Mouse (Mus musculus) erythroid progenitor cell, adult 5-6 weeks (primary cell): Measurements from ENCODE around the gene Sdhaf2. TPM values are rescaled to one million over a fixed set of nuclear protein-coding genes. Genes with fewer than 3 reads are reported as not detected.
"Not testable (repeated sequence)": the region's sequence is repeated elsewhere in the genome, so short reads cannot be mapped to it uniquely, and the experiment has no call there.

Source experiments
- ATAC-seq: replicated peaks from 2 replicates; pipeline ENCODE4 v1.8.0; 2016; ENCODE audit warnings: moderate number of reproducible peaks, mild to moderate bottlenecking, moderate TSS enrichment, inconsistent platforms; ENCODE audit not compliant: poor library complexity, low FRiP score, severe bottlenecking
- total RNA-seq, 2 experiments: library from RNA; stranded (forward) in 1 of 2; stranded (reverse) in 1 of 2; fragments of 150-400 nt in 1 of 2; fragments of 186-747, 209-891 nt in 1 of 2; gene quantifications; 2 replicates each; pipeline versions ENCODE4 v1.2.3 to v1.2.4; 2015 to 2017; ENCODE audit warnings: low replicate concordance in 2 of 2

Sdhaf2 gene
- 28.1 and 46.1 TPM in 2 replicates for total RNA-seq (2015; ENCODE audit: low replicate concordance)
- total RNA-seq (2017; ENCODE audit: low replicate concordance), result 30.5 and 34.8 TPM in 2 replicates

DNA sequence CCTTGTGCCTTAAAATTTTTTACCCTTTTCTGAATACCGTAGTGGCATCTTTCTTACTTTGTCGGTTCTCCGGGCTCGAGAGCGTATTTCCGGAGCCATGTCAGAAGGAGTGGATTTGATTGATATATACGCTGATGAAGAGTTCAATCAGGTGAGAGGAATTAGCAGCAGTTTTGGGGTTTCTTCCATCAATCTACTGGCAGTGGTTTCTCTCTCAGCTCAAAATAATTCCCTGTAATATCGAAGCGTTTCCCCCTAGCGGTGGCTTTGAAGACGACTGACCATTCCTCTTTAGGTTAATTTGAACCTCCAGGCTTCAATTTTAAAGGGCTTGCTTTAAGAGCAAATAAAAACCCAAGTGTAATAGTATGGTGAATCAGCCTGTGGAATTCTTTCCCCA, at the start of gene Sdhaf2:
Gene Sdhaf2 (minus strand): TSS at position 233 of the 400 bp plus-strand sequence.
- peak; percentile 37; the same call in 1 of the 2 replicates for ATAC-seq

DNA sequence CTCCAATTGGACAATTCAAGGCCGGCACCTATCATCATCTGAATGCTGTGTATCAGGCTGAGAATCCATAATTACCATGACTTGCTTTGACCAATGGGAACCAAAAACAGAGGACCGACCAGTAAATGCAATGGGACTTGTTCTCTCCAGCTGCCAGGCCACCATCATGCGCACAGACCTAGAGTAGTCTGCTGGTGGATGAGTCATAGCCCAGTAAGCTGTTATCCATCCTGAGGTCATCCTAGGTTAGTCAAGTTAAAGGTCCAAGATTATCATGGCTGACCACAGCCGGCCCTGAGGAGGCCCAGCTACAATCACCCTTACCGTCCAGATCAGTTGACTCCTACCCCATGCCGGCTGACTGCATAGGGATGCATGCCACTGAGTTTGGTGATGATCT, 43.7 kb upstream of the Sdhaf2 start:
- ATAC-seq, result no peak

DNA sequence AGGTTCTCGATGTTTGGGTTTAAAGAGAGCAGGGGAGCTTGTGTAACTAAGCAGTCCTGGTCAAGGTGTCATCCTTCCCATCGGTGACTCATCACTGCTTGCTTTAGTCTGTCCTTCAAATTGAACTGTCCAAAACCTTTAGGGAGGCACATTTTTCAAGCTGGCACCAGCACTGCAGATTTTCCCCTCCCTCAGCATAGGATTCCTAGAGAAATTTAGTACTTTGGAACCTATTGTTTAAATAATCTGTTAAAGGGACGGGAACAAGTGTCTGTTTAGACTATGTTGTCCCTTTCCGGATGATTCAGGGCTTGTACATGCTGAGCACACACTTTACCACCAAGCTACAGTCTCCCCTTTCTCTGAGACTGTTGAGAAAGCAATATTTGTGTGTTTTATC, 39.3 kb upstream of the Sdhaf2 start:
- ATAC-seq, result no peak

DNA sequence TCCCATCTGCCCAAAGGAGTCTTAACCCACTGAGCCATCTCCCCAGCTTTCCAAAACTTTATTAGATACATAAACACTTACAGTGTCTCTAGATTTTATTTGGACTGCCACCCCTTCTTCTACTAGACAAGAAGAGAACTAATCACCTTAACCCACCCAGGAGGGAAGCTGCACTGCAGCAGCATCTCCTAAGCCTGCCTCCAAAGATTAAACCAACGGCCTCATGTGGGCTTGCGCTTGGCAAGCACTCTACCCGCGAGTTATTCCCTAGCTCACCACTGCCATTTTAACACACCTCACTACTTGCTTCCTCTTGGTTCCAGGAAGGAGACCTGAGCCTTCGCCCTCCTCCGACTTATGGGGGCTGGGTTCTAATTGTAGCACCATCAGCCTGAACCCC, 38.3 kb upstream of the Sdhaf2 start:
- ATAC-seq, result no peak

DNA sequence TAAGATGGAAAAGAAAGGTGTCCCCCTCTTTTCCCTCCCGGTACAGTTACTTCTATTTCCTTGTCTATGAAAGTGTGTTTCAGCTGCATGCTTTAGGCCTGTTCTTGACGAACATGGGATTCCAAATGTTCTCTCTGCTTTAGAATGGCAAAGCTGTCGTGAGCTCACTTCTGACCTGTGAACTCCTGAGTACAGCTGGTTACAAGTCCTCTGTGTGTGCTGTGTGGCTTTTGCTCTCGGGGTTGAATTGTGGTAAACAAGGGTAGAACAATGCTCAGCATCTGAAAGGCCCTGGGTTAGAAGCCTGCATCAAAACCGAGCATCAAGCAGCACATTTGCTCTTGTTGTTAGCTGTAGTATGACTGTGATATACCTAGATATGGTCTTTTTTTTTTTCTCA, 36.4 kb upstream of the Sdhaf2 start:
- no peak for ATAC-seq

DNA sequence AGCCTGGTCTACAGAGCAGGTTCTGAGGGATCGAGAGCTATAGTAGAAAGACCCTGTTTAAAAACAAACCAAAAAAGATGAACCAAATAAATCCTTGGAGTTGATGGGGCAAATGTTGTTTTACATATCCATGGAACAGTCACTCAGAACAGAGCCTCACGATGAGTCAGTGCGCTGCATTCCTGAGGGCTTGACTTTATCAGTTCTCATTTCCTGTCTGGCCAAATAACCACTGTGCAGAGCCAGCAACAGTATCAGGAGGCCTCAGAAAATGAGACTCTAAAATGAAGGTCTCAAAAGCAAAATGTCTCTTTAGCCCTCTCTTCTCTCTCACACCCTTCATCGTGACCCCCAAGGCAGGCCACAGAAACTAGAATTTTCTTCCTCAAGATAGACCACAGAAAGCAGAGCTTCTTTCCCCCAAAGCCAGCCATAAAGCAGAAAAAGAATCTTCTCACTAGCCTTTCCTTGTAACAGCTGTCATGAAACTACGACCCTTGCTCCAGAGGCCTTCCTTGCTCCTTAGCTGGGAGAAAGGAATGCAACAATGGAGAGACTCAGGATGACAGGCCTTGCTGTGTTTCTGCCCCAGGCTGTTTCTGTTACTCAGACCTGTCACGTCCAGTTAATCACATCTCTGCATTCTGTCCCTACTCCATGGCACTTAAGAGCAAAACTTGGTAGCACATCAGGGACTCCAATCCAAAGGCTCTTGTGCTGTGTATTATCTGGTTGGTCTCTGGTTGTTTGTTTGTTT, 35.8 kb upstream of the Sdhaf2 start:
- no peak for ATAC-seq

DNA sequence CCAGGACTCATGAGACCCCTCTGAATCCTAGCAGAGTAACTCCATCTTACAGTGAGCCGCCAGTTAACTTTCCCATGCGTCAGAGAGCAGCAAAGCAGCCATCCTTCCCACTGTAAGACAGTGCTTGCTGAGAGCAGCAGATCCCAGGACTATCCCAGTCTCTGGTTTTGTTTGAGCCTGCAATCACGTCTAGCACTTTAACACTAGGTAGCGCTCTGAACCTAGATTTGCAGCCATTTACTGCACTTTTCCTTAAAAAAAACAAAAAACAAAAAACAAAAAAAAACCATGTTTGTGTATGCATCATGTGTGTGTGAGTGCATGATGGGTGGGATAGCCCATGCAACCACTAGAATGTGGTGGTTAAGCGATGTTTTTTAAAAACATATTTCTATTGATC, 34.2 kb upstream of the Sdhaf2 start:
- ATAC-seq, result no peak

DNA sequence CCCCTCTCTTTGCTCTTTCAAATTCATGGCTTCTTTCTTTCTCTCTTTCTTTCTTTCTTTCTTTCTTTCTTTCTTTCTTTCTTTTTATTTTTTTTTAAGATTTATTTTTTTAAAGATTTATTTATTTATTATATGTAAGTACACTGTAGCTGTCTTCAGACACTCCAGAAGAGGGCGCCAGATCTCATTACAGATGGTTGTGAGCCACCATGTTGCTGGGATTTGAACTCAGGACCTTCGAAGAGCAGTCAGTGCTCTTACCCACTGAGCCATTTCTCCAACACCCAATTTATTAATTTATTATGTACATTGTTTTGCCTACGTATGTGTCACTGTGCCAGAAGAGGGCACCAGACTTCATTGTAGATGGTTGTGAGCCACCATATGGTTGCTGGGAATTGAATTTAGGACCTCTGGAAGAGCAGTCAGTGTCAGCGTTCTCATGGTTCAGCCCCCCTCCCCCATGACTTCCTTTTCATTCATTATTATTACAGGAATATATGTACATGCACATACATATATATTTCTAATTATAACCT, 32.0 kb upstream of the Sdhaf2 start:
- ATAC-seq, result not testable (repeated sequence)

DNA sequence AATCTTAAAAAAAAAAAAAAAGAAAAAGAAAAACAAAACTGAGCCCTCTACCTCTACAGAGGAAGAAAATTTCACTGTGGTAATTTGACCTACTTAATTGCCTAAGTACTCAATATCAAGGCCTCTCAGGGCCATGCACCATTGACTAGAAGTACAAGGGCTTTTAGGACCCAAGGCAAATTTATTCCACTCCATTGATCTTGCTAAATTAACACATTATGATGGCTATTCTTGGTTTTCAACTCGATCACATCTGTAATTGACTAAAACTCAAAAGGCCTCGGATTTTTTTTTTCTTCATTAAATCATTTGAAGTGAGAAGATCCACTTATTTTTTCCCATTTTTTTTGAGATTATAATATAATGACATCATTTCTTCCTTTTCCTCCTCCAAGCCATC, 31.5 kb upstream of the Sdhaf2 start:
- ATAC-seq, result no peak

DNA sequence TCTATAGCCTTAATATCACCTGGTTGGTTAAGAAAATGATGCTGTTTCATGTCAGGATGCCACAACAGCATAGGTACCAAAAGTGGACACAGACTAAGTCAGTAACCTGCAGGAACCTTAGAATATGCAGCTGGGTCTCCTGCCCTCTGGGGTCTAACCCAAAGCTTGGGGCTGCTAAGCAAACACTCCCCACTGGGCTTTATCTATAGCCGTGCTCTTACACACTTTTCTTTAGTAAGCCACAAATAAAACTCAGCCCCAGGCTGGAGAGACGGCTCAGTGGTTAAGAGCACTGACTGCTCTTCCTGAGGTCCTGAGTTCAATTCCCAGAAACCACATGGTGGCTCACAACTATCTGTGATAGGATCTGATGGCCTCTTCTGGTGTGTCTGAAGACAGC, 31.1 kb upstream of the Sdhaf2 start:
- no peak for ATAC-seq

DNA sequence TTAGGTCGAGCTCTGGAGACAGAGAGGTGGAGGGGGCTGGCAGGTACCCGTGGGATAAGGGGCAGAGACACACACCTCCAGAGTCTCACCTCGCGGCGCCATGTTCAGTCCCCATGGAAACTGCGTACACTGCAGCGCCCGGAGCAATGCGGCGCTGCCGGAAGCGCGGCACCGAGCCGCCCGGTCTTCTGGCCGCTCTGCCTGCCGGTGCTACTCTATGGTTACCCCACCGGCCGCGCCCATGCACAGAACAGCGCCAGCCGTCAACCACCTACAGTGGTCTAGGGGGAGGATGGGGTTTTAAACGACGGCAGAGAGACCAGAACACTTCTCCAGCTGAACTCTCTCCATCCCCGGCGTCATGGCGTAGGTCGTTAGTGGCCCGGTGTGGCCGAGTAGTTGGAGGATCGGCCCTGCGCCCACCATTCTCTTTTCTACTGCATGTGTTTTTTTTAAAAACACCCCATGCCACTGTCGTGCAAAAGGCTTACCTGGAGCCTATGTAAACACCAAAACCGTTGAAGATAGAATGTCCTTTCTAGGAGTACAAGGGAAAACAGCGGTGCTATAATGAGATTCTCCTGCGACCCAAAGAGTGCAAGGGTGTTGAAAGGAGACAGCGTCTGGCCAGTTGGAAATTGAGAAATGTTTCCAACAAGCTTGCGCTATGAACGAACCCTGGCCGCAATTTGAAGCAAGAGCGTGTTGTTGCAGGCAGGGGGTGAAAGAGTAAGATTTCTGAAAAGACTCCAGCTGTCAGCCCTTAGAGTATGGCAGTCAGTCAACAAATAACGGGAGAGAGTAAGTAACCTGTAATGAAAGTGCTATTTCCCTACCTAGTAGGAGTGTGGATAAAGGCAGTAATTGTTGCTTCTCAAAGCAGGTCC, 29.9 kb upstream of the Sdhaf2 start, which contains the start of gene Tmem216:
Gene Tmem216 (minus strand): TSS at position 615 of the 887 bp plus-strand sequence.
- ATAC-seq, result peak; percentile 99

DNA sequence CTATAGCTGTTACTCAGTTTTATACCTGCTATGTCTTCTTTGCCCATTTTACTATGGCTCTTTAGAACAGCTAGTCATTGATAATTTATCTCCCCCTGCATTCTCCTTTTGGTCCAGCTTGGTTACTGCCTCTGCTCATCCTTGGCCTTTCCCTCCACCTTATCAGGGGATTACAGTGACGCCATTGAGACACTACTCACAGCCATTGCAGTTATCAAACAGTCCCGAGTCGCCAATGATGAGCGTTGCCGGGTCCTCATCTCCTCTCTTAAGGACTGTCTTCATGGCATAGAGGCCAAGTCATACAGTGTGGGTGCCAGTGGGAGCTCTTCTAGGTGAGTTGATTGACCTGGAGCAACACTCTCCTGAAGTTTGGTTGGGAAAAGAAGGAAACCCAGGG, 13.5 kb upstream of the Sdhaf2 start:
- peak; percentile 70; the same call in 1 of the 2 replicates for ATAC-seq

DNA sequence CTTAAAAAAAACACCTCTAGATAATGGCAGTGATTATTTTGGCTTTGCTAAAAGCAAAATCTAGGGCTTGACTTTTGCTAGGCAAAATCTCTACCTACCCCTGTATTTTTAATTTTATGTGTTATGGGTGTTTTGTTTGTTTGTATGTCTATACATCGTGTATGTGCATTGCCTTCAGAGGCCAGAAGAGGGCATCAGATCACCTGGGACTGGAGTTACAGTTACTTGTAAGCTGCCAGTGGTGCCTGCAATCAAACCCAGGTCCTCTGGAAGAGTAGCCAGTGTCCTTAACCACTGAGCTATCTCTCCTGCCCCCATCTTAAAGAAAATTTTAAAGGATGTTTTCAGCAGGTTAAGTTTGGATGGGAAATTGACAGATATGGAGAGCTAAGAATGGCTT, 4.1 kb upstream of the Sdhaf2 start:
- no peak for ATAC-seq

DNA sequence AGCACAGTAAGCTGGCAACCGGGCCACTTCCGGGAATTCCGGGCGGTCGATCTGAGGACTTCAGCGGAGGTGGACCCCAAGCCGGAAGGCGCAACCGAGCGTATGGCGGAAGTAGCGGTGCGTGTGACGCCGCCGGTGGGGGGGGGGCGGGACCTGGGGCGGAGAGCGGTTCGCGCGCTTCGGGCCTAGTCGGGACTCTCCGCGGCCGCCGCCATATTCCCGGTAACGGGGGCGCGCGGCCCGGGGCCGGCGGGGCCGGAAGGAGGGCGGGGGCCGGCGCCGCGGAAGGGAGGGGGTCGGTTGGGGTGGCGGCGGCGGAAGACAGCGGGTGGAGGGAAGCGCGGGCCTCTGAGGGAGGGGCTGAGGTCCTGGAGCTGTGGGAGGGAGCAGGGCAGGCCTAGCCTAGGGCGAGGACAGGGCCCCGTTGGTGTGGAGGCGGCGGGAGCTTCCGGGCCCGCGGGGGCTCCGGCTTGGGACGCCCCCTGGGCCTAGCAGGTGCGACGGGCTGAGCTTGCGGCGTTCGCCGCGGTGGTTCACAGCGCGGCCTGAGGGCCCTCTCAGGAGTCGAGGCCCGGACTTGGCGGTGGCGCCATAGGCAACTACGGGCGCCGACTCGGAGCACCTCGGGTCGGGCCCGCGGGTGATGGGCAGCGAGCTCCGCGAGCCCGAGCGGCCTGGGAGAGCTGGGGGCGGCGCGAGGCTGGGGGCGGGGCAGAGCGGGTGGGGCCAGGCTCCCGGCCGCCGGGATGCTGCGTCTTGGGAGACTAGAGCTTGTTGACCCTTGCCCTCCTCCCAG, 638 bp downstream of the Sdhaf2 start, which contains the start of gene Cpsf7:
Gene Cpsf7 (plus strand): TSS at position 161 of the 796 bp plus-strand sequence.
- peak; percentile 91 for ATAC-seq

DNA sequence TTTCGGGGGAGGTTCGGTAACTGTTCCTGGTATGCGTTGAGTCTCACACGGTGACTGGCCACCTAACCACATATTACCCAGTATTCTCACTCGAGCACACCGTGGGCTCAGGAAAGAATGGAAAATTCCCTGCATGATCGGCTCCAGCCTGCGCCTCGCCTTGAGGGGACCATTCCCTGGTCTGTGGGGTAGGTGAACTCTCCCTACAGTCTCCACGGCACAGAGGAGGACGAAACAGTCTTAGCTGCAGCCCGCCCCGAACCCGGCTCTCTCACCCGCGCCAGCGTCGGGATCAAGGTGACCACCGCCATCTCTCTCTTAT, 1.2 kb downstream of the Sdhaf2 start:
- peak; percentile 45; the same call in 1 of the 2 replicates for ATAC-seq

DNA sequence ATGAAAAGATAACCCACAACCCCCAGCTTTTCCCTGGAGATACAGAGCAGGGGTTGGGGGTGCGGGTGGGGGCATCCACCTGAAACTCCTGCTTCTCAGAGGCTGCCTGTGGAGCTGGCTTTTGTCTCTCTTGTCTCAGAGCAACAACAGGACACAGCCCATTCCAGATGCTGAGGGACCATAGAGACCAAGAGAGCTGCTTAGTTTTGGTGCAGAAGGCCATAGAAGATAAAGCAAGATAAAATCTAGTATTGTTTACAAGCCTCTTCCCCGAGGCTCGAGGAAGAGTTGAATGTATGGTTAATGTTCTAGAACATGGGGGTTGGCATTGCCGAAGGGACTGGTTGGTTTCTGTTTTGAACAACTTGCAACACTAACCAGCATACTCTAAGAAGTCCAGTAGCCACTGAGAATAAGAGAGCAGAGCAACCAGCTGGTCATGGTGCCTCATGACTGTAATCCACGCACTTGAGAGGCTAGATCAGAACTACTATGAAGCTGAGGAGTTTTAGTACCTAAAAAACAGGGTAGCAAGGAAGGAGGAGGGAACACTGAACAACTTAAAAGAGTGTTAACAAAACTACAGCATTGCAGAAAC, 2.4 kb downstream of the Sdhaf2 start:
- ATAC-seq, result no peak

DNA sequence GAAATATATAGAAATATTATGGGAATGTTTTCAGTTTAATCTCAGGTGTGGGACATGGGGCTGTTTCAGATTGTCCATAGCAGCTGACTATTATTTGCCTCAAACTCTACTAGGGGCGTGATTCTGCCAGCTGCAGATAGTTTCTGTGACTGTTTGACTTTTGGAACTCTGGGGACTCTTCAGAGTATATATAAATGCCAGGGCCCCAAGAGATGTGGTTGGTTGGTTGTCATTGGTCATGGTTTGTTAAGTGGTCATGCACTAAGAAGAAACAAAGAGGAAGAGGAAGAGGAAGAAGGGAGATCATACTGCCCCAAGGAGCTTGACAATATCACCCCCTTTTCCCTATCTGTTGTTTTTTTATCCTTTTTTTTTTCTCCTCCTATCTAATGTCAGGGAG, 4.0 kb downstream of the Sdhaf2 start:
- ATAC-seq, result no peak

DNA sequence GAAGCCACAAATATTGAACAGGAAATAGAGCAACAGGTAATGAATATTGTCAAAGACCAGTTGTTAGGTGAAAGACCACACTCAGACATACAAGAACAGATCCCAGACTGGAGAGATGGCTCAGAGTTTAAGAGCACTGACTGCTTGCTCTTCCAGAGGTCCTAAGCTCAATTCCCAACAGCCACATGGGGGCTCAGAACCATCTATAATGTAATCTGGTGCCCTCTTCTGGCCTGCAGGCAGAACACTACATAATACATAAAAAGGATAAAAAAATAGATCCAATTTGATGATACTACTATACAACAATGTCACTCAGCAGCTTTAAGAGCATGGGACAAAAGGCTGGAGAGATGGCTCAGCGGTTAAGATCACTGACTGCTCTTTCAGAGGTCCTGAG, 5.6 kb downstream of the Sdhaf2 start:
- no peak for ATAC-seq

DNA sequence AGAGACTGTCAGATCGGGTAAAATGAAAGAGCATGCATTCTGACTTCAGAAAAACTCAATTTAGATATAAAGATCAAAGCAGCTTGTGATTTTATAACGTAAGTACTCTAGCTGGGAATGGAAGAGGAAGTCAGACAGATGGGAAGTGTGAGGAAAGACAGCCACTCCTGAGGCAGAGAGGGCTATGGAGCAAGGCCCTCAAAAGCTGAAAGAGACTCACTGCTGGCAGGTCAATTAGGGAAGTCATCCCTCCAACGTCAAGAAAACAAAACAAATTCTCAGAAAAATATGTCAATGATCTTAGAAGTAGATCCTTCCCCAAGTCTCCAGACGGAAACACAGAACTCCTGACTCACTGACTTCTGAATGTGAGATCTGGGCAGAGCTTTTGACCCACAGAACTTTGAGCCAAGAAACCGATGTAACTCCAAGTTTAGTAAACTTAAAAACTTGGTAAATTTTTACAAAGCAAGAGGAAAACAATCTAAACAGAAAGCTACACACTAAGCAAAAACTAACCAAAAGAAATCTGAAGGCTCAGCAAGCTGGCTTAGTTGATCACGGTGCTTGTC, 15.1 kb downstream of the Sdhaf2 start:
- ATAC-seq, result no peak
